Mouse (Mus musculus): ENCODE results near the gene Susd1.

Susd1 gene

GRCm38 (mm10) chr4:59434039-59434438 is 4.4 kb downstream of the Susd1 start:
- no peak for DNase-seq (ENCODE audit: low read depth, low spot score)

GRCm38 (mm10) chr4:59429128-59429527 is 9.3 kb downstream of the Susd1 start:
- no peak for DNase-seq (ENCODE audit: low read depth, low spot score)

- DNase-seq (ENCODE audit: low read depth, low spot score): no peak
Observed at GRCm38 (mm10) chr4:59426429-59426828, 12.0 kb downstream of the Susd1 start.

GRCm38 (mm10) chr4:59422808-59423207 is 15.6 kb downstream of the Susd1 start:
- no peak for DNase-seq (ENCODE audit: low read depth, low spot score)

GRCm38 (mm10) chr4:59422025-59422783 is 16.2 kb downstream of the Susd1 start:
- no peak for DNase-seq (ENCODE audit: low read depth, low spot score)

GRCm38 (mm10) chr4:59421369-59421746 is 17.1 kb downstream of the Susd1 start:
- DNase-seq (ENCODE audit: low read depth, low spot score): no peak

GRCm38 (mm10) chr4:59420695-59421368 is 17.6 kb downstream of the Susd1 start:
- DNase-seq (ENCODE audit: low read depth, low spot score): no peak

GRCm38 (mm10) chr4:59419211-59419610 is 19.2 kb downstream of the Susd1 start:
- DNase-seq (ENCODE audit: low read depth, low spot score): no peak

GRCm38 (mm10) chr4:59413428-59413827 is 25.0 kb downstream of the Susd1 start:
- no peak for DNase-seq (ENCODE audit: low read depth, low spot score)

- DNase-seq (ENCODE audit: low read depth, low spot score): no peak
Observed at GRCm38 (mm10) chr4:59411153-59411552, 27.3 kb downstream of the Susd1 start.

- DNase-seq (ENCODE audit: low read depth, low spot score): no peak
Observed at GRCm38 (mm10) chr4:59407766-59408165, 30.7 kb downstream of the Susd1 start.

GRCm38 (mm10) chr4:59404375-59404774 is 34.1 kb downstream of the Susd1 start:
- DNase-seq (ENCODE audit: low read depth, low spot score): no peak

GRCm38 (mm10) chr4:59400931-59401330 is 37.5 kb downstream of the Susd1 start:
- no peak for DNase-seq (ENCODE audit: low read depth, low spot score)

GRCm38 (mm10) chr4:59399343-59399742 is 39.1 kb downstream of the Susd1 start:
- no peak for DNase-seq (ENCODE audit: low read depth, low spot score)

- DNase-seq (ENCODE audit: low read depth, low spot score): no peak
Observed at GRCm38 (mm10) chr4:59395528-59395927, 42.9 kb downstream of the Susd1 start.

- DNase-seq (ENCODE audit: low read depth, low spot score): no peak
Observed at GRCm38 (mm10) chr4:59394155-59394554, 44.3 kb downstream of the Susd1 start.

GRCm38 (mm10) chr4:59388447-59389030 is 49.9 kb downstream of the Susd1 start:
- no peak for DNase-seq (ENCODE audit: low read depth, low spot score)

GRCm38 (mm10) chr4:59387387-59388210 is 50.8 kb downstream of the Susd1 start:
- no peak for DNase-seq (ENCODE audit: low read depth, low spot score)

- DNase-seq (ENCODE audit: low read depth, low spot score): no peak
Observed at GRCm38 (mm10) chr4:59385254-59385895, 53.1 kb downstream of the Susd1 start.

- no peak for DNase-seq (ENCODE audit: low read depth, low spot score)
Observed at GRCm38 (mm10) chr4:59383791-59384190, 54.6 kb downstream of the Susd1 start.

GRCm38 (mm10) chr4:59382131-59382530 is 56.3 kb downstream of the Susd1 start:
- DNase-seq (ENCODE audit: low read depth, low spot score): no peak
